Mouse (Mus musculus) lung, adult 2 months (tissue): ENCODE data around the gene Gm49339.

ENCODE experiments used
- CTCF ChIP-seq: fragments of 200-500 bp; IDR thresholded peaks from 2 replicates; pipeline ENCODE4 v1.5.1; 2011; ENCODE audit warnings: mild to moderate bottlenecking, low read length, control low read depth; ENCODE audit not compliant: insufficient read depth
- POLR2A ChIP-seq: fragments of 200-500 bp; IDR thresholded peaks from 2 replicates; pipeline ENCODE4 v1.6.1; 2011; ENCODE audit warnings: low read depth, mild to moderate bottlenecking, control low read depth, low read length, borderline replicate concordance; ENCODE audit errors: extremely low read depth

GRCm38 (mm10) chr10:51528840-51529434 is 48.5 kb downstream of the Gm49339 start:
- TF ChIP-seq POLR2A (no peak), CTCF (no peak)
